Mouse (Mus musculus) spleen, postnatal 14 days (tissue): ENCODE results near the gene Rbpj.

Experiments
- DNase-seq, 2 experiments: peaks; one replicate each; pipeline ENCODE4 v3.0.0; 2021 to 2022; ENCODE audit warnings: low spot score in 2 of 2

The Rbpj gene

DNA sequence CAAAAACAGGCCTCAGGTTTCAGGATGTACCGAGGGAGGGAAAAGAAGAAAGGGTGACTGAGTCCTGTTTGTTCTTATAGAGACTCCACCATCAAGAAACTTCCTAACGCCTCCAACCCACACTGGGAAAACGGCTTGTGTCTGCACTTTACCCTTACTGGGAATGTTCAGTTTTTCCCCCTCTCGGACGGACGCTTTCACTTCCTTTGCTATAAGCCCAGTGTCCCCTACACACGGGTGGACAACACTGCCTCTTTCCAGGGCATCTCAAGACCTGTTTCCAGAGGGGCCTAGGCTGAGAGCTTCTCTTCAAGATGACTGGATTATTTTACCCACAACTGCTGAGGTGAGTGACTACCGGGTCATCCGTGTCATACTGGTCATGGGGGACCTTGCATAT, at the start of gene Rbpj:
TSS of gene Rbpj (plus strand) at position 270 of the 400 bp plus-strand sequence.
- DNase-seq: no peak

DNA sequence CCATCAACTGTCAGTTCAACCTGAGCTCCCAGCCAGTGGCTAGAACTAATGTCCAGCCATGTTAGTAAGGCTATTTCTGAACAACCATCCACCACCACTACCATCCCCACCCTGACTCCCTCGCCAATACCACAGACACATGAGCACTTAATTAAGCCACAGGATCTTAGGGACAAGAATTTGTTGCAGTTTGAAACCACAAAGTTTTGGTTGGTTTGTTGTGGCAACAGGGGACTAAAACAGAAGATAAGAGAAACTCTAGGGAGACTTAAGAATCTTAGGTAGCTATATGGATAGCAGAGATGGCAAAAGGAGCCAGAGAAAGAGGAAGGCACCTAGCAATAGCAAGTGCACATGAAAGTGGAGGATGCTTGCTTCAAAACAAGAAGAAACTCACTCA, 45.2 kb upstream of the Rbpj start:
- no peak for DNase-seq

DNA sequence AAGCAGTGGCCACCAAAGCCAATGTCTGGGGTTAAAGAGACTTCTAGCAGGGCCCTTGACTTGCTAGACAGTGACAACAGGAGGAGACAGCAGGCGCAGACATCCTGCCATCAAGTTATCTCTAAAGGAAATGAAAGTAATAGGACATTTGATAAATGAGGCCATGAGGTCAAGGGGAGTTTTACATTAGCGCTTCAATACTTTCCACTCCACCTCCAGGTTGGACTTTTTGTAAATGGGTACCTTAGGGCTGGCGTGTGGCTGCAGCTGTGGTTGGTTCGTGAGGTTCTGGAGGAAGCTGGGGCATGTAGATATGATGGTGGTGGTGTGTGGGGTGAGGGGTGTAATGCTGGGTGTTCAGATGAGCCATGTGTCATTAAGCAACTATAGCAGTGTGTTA, 44.7 kb upstream of the Rbpj start:
- no peak for DNase-seq

DNA sequence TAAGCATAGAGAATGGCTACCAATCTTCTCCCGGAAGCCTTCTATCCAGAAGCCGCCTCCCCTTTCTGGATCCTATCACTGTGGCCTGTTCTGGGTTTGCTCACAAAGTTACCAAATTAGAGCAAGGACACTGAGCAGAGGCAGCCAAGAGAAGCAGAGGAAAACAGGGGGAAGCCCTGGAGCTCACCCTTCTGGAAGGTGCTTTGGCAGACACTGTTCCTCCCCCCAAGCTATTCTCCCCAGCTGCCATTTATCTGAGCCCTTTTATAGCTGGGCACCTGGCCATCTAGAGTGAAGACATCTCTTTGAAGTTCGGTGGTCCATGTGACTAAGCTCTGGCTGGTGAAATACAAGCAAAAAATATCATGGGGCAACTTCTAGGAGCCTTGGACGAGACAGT, 38.5 kb upstream of the Rbpj start:
- DNase-seq: no peak

DNA sequence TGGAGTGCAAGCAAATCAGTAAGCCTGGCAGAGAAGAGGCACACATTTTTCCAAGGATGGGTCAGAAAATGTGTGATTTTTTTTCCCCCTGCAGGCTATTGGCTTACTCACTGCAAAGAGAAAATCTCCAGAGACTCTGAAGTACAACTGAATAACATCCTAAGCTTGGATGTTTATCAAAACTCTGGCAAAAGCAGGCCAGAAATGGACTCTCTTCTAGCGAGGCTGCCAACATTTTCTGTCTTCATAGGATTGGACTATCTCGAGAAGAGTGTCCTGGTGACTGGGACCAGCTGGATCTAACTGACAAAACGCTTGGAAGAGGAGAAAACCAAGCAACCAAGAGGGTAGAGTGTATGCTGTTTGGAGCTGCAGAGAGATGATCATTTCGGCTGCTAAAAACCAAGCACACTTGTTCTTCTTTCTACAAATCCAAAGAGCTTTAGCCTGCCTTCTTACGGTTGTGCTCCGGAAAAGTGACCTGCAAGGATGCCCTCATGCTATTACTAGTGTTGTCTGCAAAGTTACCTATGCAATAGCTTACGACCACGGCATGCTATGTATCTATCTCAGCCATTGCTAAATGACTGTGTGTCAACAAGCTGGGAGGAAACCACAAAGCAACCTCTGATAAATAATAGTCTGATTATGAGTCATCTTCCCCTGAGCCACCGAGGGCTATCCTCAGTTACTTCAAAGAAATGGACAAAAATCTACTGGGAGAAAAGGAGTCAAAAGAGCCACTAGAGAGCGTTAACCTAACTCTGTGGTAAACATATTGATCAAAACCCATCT, 36.1 kb upstream of the Rbpj start:
- no peak for DNase-seq

DNA sequence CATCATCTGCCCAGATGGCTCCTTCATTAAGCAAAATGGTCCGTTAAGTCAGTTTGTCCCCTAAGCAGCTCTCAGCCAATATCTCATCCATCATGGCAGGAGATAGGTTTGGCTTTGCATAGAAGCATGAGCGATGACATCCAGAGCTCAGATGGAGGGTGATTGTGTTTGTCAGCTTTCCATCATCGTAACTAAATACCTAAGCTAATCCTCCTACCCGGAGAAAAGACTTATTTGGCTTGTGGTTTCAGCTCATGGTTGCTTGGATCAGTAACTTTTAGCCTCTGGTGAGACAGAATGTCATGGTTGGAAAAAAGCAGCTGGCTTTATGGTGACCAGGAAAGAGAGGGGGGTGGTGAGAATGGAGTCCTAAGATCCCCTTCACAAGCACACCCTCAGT, 33.5 kb upstream of the Rbpj start:
- no peak for DNase-seq

DNA sequence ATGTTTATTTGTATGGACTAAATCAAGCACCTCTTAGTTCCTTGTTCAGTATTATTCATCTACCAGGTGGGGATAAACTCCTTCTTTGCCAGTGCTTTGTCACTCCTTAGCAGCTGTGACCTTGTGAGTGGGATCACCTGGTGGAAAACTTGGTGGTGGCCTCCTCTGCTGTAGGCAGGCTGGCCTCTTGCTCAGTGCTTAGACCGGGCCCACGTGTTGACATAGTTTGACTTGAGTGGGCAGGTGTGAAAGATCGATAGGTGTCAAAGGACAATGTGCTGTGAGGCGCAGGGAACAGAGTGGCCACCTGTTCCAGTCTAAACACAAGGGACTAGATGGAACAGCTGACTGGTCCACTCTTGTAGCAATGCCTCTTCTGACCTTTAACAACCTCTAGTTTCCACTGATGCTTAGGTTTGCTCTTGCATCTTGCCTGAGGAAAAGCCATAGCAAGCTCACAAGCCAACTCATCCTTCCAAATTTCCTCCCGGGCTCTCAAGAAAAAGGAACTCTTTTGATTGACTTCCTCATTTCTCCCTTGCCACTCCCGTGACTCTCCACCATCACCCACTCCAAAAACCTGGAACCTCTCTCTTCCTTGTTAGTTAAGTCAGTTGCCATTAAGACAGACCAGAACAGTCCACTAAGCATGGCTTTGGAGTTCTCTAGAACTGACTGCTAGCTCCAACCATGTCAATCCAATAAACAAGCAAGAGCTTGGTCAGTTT, 28.9 kb upstream of the Rbpj start:
- no peak for DNase-seq

DNA sequence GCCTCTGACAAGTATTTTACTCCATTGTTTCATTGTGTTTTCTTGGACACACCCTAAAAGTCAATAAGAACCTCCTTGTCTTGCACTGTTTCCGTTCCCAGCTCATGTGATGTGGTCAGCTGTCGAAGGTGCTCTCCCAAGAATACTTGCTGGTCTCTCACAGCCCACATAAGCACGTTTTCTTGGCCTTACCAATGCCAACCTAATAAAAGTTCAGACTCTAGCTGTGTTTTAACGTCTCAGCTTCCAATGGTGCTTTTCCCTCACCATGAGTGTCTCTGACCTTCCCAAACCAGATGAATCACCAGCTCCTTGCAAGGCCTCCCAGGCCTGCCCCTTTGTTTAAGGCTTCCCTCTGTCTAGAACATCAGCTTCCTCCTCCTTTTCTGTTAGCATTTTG, 28.2 kb upstream of the Rbpj start:
- DNase-seq: no peak

DNA sequence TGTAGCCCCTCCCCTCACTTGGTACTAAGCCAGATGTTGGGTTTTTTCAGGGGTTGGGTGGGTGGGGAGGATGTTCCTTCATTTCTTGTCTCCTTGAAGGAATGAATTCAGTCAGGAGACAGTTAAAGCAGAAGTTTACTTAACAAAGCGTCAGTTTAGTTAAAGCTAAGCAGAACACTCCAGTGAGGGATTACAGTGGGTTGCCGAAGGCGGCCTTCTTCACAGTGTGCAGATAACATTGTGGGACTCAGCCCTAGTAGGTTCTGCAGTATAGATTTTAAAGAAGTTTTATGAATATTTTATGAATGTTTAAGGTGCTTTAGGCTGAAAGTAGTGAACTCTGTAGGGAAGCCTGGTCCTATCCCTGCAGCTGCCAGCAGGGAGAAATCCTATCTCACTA, 27.7 kb upstream of the Rbpj start:
- DNase-seq: no peak

DNA sequence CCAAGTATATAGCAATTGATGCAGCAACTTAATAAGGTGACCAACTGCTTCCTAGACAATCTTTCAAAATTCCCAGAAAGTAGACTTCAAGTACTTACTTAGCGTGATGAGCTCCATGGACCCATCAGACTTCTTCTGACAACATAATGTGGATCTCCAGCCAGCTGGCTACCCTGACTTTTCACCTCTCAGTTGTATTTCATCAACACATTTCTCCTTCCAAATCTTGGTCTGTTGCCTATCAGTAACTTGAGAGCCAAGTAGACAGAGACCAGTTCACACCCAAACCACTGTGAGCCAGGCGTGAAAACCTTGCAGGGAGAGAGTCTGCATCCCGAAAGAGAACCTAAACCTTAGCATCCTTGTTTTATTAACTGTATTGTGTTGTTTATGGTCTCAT, 26.3 kb upstream of the Rbpj start:
- no peak for DNase-seq

DNA sequence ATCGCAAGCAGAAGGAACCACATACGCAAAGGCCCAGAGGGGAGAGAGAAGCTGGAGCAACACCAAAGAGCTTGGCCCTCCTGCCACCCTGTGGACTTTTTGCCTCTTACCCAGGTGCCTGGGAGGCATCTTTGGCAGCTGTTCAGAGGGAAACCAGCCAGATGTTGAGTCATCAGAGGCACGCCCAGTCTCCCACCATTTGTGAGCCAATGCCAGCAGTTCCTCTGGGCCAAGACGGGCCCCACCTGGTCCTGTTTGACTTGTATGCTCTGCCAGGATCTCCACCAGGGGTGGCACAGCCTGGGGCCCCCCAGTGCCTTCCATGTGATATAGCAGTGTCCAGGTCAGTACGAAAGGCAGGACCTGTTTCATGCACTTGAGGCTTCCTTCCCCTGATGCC, 21.9 kb upstream of the Rbpj start:
- no peak for DNase-seq

DNA sequence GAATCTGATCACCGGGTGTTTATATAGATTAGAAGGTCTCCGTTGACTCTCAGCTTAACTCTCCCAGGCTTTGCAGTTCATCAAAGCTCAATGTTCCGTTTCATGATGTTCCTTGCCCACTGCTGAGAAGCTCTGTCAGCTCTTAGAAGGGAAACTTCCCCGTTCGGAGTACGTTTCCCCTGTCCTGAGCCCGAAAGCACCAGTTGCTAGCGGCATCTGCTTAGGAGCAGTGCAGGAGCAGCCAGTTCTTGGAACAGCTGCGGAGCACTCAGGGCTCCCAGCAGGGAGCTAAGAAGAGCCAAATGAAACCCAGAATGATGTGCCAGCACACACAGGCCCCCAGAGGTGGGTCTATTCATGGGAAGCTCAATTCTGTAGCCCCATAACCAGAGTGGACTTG, 15.0 kb upstream of the Rbpj start:
- no peak for DNase-seq

DNA sequence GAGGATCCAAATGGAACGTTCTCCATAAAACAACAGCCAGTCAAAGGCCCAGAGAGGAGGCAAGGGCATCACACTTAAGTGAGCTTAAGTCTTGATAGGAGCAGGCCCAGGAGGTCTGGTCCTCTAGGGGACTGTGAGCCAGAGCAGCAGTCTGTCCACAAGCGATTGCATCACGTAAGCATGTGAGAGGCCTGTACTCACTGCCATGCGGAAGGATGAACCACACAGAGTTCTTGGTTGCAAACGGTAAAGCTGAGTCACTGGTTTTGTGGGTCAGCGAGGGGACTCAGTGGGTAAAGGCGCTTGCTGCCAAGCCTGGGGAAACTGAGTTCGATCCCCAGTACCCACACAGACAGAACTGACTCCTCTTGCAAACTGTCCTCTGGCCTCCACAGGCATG, 14.1 kb upstream of the Rbpj start:
- DNase-seq: no peak

DNA sequence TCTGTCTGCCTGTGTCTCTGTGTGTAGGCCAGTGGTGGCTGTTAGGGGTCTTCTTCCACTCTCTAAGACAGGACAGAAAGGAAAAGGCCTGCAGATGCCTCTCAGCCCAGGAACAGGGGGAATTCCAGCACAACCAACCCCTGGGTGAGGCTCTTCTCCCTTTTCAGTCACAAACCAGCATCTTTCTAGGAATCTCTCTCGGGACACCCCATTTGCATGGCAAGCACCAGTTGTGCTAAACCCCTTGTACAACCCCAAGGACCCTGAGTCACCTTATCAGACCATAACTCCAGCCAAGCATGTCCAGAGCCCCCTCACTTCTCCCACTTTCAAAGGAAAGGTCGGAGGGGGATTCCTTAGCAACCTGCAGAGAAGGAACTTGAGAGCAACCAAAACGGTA, 13.0 kb upstream of the Rbpj start:
- DNase-seq: no peak

DNA sequence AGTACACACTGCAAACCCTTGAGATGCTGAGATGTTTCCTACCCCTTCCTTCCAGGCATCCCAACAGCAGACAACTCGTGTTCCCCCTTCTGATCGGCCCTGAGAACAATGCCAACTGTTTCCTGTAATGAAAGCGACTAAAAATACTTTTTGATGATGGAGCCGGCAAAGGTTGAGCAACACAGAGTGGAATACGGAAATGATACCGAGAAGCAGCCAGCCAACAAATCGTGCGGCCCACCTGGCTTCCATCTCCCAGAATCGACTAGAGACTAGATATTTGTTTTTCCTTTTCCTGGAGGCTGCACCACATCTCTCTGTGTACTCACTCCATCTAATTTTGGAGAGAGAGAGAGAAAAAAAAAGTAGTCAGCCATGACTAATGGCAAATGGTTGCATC, 11.2 kb upstream of the Rbpj start:
- no peak for DNase-seq

DNA sequence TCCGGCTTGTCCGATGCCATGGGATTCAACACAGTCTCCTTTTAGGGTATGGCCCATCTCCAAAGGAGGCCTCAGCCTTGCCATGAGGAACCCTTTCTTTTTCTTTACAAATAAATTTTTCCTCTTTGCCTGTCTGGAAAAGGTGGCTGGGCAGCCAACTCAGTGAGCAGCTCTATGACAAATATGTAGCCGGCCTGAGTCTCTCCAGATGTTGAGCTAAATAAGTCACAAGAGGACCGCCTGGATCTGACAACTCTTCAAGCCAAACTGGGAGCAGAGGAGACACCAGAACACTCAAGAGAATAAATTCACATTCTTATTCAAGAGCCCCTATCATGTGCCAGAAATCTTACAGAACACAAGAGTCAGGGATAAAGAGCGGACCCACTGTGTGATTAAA, 10.5 kb upstream of the Rbpj start:
- no peak for DNase-seq

DNA sequence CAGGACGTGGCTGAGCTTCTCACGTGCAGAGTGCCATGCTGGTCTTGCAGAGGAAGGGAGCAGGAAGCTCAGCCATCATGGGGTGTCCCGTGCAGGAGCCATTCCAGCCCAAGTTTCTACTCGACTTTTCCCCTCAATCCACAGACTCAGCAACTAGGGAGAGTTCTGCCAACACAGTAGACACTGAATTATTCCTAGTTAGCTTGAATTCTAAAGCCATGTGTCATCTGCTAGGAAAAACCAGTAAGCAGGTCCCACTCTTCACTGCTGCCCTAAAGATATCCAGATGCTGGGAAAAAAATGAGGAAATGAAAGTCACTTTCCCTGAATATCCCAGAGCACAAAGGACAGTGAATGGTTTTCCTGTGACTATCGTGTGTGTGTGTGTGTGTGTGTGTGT, 5.8 kb upstream of the Rbpj start:
- DNase-seq: no peak

DNA sequence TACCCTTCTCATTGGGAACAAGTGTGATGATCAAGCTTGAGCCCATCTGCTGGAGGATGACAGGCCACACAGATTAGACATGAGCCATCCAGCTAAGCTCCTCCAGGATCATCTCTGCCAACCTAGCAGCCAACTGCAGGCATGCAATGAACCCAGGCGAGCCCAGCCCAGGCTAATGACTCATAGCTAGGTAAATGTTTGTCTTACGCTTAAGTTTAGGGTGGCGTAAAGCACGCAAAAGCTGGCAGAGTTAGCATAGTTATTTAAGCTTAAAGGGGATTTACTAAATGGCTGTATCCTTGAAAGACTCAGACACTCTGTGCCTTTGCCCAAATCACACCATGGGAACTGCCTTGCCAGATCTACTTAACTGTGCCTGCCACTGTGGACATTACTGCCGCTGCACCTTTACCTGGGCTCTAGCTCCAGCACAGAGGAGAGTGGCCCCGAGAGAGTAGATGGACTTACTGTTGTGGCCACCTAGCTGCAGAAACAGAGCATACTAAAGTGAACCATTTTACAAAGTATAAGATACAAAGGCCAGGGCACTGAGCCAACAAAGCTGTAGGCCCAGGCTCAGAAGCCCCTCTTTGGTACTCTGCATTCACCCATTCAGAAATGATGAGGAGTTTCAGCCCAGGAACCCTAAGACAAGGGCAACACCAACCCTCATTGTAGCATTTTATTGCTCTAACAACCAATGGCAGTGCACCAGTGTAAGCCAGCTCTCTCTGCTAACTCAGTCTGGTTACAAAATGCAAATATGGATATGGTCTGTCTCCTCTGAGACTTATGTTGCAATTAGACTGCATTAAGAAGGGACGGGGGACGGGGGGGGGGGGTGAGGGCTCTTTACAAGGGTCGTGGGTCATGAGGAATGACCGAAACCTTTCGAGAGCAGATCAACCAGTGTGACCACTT, 2.6 kb upstream of the Rbpj start:
- DNase-seq: no peak

DNA sequence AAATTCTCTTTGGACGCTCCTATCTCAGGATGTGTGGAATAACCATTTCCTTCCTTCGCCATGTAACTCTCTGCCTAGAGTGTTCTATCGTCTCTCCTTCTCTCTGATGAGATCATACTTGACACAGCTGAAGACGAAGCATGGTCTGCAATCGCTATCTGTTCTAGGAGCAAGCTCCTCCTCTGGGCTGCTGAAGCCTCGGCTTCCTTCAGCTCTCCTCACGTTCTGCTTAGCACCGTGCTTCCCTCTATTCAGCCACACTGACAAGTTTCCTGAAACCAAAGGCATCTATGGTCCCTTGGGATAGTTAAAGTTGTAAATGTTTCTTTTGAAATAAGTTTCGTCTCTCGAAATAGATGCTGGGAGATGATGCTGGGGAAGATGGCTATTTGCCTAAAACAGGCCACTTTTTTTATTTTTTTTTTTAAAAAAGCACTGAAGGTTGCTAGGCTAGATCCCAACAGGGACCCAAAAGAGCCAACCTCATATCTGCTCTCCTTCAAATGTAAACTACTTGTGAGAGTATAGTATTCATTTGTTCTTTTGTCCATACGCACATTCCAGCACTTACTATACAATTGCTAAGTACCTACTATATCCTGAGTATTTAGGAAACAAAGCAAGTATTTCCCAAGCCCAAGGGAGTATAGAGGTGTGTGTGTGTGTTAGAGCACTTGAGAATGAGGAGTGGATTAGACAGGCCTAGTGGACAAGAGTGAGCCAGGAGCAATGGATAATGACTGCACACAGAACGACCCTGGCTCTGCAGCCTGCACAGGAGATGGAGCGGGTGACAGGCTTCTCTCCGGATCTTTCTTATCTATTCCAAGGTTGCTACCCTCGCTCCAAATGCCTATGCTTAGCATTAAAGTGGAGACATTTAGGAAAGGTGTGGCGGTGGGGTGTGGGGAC, 726 bp downstream of the Rbpj start:
- no peak for DNase-seq

DNA sequence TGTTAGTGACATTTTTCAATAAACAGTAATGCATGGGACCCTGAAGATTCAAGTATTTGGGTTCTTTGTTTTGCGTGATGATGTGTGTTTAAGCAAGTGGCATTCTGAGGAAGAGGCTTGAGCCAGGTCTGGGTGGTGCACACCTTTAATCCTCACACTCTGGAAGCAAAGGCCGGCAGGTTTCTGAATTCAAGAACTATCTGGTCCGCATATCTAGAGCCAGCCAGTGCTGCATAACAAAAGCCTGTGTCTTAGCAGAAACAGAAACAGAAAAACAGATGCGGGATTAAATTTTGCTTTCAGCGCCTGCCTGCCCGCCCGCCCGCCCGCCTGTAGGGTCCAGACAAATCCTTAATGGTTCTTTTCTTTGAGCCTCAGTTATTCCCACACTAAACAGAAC, 1.6 kb downstream of the Rbpj start:
- no peak for DNase-seq

DNA sequence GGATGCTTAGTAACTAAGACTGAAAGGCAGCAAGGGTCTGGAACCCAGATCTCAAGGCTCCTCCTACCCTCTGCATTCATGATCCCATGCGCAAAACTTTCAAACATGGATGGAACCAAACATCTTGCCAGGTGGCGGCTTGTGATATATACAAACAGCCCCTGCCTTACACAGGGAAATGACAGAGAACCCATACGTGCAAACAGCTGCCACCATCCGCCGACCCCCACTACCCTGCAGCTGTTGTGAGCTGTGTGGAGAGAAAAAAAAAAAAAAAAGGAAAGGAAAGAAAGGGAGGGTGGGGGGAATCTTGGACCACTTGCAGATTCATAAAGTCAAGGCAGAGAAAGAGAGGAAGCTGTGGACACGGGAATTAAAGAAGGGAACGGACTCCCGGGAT, 2.4 kb downstream of the Rbpj start:
- DNase-seq: no peak
